Comparison of ENCODE assay signal across 30 mouse cellular contexts in genomic region chr9:15122431-15122830, GRCm38 (mm10). TPM values are rescaled to one million over a fixed set of nuclear protein-coding genes. Genes with fewer than 3 reads are reported as not detected.
"Had no signal": no experiment of that assay in that cellular context is flagged by ENCODE, and none has a peak within 500 bp of the region (broad histone marks: within the 10 kb centered on the region; RNA-seq: fewer than 3 reads in every experiment).

No protein-coding gene starts in this region.

- DNase-seq: cerebellum, adult 2 months; cerebellum, adult 8-10 months; cerebellum, adult 9-10 months; cerebellum, adult 9-11 months; cerebellum, postnatal 14 days; cerebellum, postnatal 25 days; cerebellum, postnatal 36 days; embryo, embryonic 11 days; forebrain, postnatal 0 days; gastrocnemius, adult 2 months; gastrocnemius, postnatal 10 days; gastrocnemius, postnatal 14 days; gastrocnemius, postnatal 25 days; gastrocnemius, postnatal 36 days; heart, adult 11 months; heart, adult 18-20 months; heart, adult 2 months had no signal

- H3K27ac ChIP-seq: embryonic facial prominence, embryonic 12.5 days; embryonic facial prominence, embryonic 13.5 days; embryonic facial prominence, embryonic 15.5 days; forebrain, embryonic 10.5 days; forebrain, embryonic 12.5 days; forebrain, embryonic 13.5 days; forebrain, embryonic 15.5 days; gastrocnemius, adult 2 months; heart, adult 2 months had no signal

- ATAC-seq: forebrain, embryonic 13.5 days; forebrain, embryonic 14.5 days; forebrain, embryonic 15.5 days; forebrain, embryonic 16.5 days; forebrain, postnatal 0 days had no signal

- H3K4me1 ChIP-seq: embryonic facial prominence, embryonic 12.5 days; embryonic facial prominence, embryonic 13.5 days; embryonic facial prominence, embryonic 15.5 days; forebrain, embryonic 12.5 days; forebrain, embryonic 13.5 days; forebrain, embryonic 15.5 days had no signal

- H3K4me3 ChIP-seq: embryonic facial prominence, embryonic 12.5 days; embryonic facial prominence, embryonic 13.5 days; embryonic facial prominence, embryonic 15.5 days; erythroblast, embryonic 14.5 days; forebrain, embryonic 10.5 days; forebrain, embryonic 12.5 days; forebrain, embryonic 13.5 days; forebrain, embryonic 15.5 days; gastrocnemius, adult 2 months; heart, adult 2 months had no signal

- H3K27me3 ChIP-seq: embryonic facial prominence, embryonic 12.5 days; embryonic facial prominence, embryonic 13.5 days; embryonic facial prominence, embryonic 15.5 days; forebrain, embryonic 12.5 days; forebrain, embryonic 13.5 days; forebrain, embryonic 15.5 days had no signal

- H3K4me2 ChIP-seq: embryonic facial prominence, embryonic 12.5 days; embryonic facial prominence, embryonic 13.5 days; embryonic facial prominence, embryonic 15.5 days; forebrain, embryonic 12.5 days; forebrain, embryonic 13.5 days; forebrain, embryonic 15.5 days had no signal

- H3K36me3 ChIP-seq: embryonic facial prominence, embryonic 12.5 days; embryonic facial prominence, embryonic 13.5 days; embryonic facial prominence, embryonic 15.5 days; forebrain, embryonic 10.5 days; forebrain, embryonic 12.5 days; forebrain, embryonic 15.5 days had no signal

- H3K9ac ChIP-seq: embryonic facial prominence, embryonic 12.5 days; embryonic facial prominence, embryonic 13.5 days; embryonic facial prominence, embryonic 15.5 days; forebrain, embryonic 12.5 days; forebrain, embryonic 13.5 days; forebrain, embryonic 15.5 days; forebrain, postnatal 0 days had no signal

- H3K9me3 ChIP-seq: embryonic facial prominence, embryonic 12.5 days; embryonic facial prominence, embryonic 13.5 days; embryonic facial prominence, embryonic 15.5 days; forebrain, embryonic 10.5 days; forebrain, embryonic 12.5 days; forebrain, embryonic 13.5 days; forebrain, embryonic 15.5 days had no signal

RNA-seq across cellular contexts. Expression of gene Hephl1, which starts 10.5 kb away (rescaled TPM):
- polyA plus RNA-seq: cerebellum, adult 2 months; cortical plate, adult 2 months; embryonic facial prominence, embryonic 11.5 days; embryonic facial prominence, embryonic 12.5 days; erythroblast, embryonic 14.5 days; forebrain, embryonic 10.5 days; forebrain, embryonic 11.5 days; forebrain, embryonic 12.5 days; forebrain, embryonic 13.5 days; forebrain, embryonic 14.5 days; forebrain, embryonic 15.5 days; forebrain, embryonic 16.5 days; forebrain, postnatal 0 days had no signal
